Mouse (Mus musculus) olfactory bulb, adult 2 months (tissue): Measurements from ENCODE around the gene Syt6. TPM values are rescaled to one million over a fixed set of nuclear protein-coding genes. Genes with fewer than 3 reads are reported as not detected.

ENCODE experiments used
- H3K27ac ChIP-seq: fragments of 200-500 bp; 2 replicates; pipeline ENCODE4 v1.5.1; 2012; ENCODE audit warnings: low read depth, low read length; ENCODE audit not compliant: insufficient read depth
- H3K4me1 ChIP-seq: fragments of 200-500 bp; 2 replicates; pipeline ENCODE4 v1.6.1; 2012; ENCODE audit warnings: low read length; ENCODE audit not compliant: control insufficient read depth, insufficient read depth
- H3K4me3 ChIP-seq: fragments of 200-500 bp; 2 replicates; pipeline ENCODE4 v1.5.1; 2012; ENCODE audit warnings: mild to moderate bottlenecking, low read depth, low read length, moderate library complexity; ENCODE audit not compliant: insufficient read depth
- CTCF ChIP-seq: fragments of 200-500 bp; IDR thresholded peaks from 2 replicates; pipeline ENCODE4 v1.5.1; 2012; ENCODE audit warnings: low read depth, mild to moderate bottlenecking, low read length, moderate library complexity; ENCODE audit not compliant: insufficient read depth
- POLR2A ChIP-seq: fragments of 200-500 bp; IDR thresholded peaks from 2 replicates; pipeline ENCODE4 v1.6.1; 2012; ENCODE audit warnings: mild to moderate bottlenecking, low read depth, low read length, moderate library complexity; ENCODE audit not compliant: insufficient read depth
- WGBS: fragments of 180-500 bp; shearing (Covaris S2); methylation state at CpG from one replicate; pipeline ENCODE4 v1.1.7; 2018; 5-methylcytosine and 5-hydroxymethylcytosine counted together
- polyA plus RNA-seq: library from polyadenylated mRNA; stranded (reverse); fragments of >200 nt; gene quantifications from 2 replicates; pipeline ENCODE4 v1.2.4, GENCODE M21; 2012; ENCODE audit warnings: low replicate concordance; ENCODE audit not compliant: missing spikeins, insufficient read depth, insufficient read length

Syt6 gene
- polyA plus RNA-seq, 1 experiment: 104 TPM

DNA sequence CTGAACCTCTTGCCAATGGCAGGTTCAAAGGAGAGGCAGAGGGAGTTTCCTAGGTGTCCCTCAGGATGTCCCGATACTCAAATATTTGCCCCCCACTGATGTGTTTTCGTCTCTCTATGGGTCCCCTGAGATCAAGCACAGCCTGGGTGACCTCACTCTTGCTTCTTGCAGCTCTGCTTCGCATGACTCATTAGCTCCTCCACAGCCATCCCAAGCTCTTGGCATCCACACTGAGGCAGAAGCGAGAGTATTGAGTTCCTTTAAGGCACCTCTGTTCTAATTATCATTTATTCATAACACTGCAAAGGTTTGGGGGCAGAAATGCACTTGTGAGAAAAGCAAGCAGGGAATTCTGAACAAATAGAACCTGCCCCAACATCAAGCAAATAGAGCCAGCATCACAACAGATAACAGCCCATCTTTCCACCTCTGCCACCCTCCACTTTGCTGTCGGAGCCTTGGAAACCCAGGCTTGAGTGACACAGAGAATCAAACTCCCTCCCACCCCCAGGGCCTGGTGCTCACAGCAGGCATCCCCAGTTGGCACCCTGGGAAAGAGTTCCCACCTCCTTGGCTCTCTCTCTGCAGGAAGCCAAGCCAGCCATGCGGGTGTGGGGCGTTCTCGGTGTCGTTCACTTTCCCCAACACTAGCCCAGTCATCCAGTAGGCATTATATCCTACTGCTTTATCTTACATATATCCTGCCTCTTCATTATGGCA lies 37.8 kb downstream of the Syt6 start:
- peaks cover 52% of the 10 kb centered on the region for H3K4me1 ChIP-seq
- H3K4me3 ChIP-seq: no peak overlapping the region
- H3K27ac ChIP-seq: peak overlapping the region; percentile 93
- TF ChIP-seq CTCF (no peak), POLR2A (no peak)
- WGBS: 25% methylated on average over 9 of the region's 9 CpGs

DNA sequence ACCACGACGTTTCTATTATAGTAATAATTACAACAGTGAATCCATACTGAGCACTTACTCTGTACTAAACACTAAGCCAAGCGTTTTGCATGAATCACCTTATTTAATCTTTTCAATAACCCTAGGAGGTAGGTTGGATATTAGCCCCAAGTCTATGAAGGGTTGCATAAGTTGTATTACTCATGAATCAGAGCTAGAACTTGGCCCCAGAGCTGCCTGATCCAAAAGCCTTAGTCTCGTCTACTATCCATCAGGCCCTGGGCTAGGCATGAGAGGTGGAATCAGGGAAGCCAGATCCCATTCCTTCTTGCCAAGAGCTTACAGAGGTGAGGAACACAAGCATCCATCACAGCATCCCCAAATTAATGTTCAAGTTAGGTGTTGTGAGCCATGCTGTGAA lies 40.6 kb downstream of the Syt6 start:
- 29% methylated on average over 4 of the region's 4 CpGs for WGBS
- Histone ChIP-seq H3K27ac (peak overlapping the region; percentile 45; the same call in 1 of the 2 replicates), H3K4me3 (no peak overlapping the region), H3K4me1 (peaks cover 50% of the 10 kb centered on the region)
- TF ChIP-seq CTCF (no peak), POLR2A (no peak)

DNA sequence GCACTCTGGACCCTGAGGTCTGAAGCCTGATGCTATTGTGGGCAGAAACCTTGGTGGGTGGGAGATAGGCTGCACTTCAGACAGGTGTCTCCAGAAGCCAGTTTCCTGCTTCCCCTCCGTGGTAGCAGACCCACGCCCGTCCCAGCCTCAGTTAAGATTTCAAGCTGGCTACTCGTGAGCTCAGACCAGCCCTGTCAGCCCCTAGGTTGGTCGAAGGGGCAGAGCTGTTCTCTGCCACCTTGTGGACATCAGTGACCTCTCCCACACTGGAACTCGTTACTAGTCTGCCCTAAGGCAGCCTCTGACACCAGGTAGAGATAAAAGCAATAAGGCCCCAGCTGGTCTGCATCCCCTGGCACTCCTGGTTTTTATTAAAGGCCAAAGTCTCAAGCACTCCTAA lies 42.0 kb downstream of the Syt6 start:
- TF ChIP-seq POLR2A (no peak), CTCF (no peak)
- Histone ChIP-seq H3K4me3 (no peak overlapping the region), H3K27ac (no peak overlapping the region), H3K4me1 (peaks cover 47% of the 10 kb centered on the region)
- WGBS: 61% methylated on average over 6 of the region's 6 CpGs

DNA sequence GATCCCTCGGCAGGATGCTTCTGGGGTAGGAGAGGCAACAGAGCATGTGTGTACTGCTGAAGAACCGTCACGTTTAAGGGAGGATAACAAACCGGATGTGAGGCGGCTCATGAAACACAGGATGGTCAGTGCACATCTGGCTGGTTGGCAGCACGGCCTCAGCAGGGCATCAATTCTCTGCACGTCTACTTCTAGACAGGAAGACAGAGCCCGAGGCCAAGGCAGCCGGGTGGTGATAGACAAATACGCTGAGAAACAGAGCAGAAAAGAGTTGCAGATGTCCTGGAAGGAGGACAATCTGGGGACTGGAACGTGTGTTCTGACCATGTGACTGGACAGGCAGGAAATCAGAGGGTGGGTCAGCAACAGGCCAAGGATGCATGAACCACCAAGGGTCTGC lies 45.1 kb downstream of the Syt6 start:
- H3K4me1 ChIP-seq: peaks cover 30% of the 10 kb centered on the region
- no peak overlapping the region for H3K4me3 ChIP-seq
- WGBS: 66% methylated on average over 11 of the region's 11 CpGs
- H3K27ac ChIP-seq: no peak overlapping the region
- no peak for TF ChIP-seq POLR2A
- no peak for TF ChIP-seq CTCF

DNA sequence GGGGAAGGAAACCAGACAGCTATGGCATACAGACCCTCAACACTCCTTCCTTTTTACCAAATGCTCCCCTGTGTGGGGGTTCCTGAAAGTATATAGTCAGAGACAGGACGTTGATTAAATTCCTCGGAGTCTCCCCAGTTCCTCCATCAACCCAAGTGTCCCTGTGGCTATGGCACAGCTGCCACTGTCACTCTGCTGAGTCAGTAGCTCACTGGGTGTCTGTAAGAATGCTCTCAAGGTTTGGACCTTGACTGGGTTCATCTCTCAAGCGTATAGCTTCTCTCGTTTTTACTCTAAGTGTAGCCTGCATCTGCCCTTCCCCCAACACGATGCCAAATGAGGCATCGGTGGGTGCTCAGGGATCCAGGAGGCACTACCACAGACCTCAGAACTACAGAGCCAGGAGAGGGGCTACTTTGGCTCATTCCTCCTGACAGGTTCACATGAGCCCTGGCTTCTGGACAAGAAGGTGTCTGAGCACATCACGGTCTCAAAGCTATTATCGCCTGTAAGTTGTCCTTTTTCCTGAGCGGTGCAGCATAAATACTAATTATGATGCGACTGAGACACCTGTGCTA lies 49.0 kb downstream of the Syt6 start:
- H3K4me1 ChIP-seq: peaks cover 17% of the 10 kb centered on the region
- H3K4me3 ChIP-seq: no peak overlapping the region
- WGBS: 46% methylated on average over 10 of the region's 10 CpGs
- TF ChIP-seq POLR2A (no peak), CTCF (no peak)
- 0 out of 2 replicates have a peak overlapping the region, but pooled peaks have one; percentile 54 for H3K27ac ChIP-seq

DNA sequence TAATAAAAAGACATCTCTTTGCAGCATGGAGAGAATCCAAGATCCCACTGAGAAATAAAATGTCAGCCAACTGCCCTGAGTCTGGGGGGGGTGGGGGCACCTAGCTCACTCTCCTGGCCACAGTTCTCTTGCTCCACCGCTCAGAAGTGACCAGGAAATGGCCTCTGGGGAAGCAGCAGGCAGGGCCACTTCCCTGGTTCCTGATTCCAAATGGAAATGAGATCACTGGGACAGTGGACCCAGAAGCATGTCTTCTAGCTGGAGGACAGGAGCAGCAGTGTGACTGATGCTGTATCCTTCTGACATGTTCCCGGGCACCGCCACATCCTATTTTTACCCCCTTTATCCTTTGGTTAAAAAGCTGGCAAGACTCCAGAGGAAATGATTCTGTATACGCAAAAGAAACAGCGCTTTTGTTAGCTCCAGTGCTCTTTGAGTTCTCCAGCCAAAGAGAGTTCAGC lies 49.6 kb downstream of the Syt6 start:
- TF ChIP-seq CTCF (no peak), POLR2A (no peak)
- Histone ChIP-seq H3K4me1 (peaks cover 17% of the 10 kb centered on the region), H3K27ac (peak overlapping the region; percentile 39), H3K4me3 (no peak overlapping the region)
- WGBS: 18% methylated on average over 5 of the region's 5 CpGs

DNA sequence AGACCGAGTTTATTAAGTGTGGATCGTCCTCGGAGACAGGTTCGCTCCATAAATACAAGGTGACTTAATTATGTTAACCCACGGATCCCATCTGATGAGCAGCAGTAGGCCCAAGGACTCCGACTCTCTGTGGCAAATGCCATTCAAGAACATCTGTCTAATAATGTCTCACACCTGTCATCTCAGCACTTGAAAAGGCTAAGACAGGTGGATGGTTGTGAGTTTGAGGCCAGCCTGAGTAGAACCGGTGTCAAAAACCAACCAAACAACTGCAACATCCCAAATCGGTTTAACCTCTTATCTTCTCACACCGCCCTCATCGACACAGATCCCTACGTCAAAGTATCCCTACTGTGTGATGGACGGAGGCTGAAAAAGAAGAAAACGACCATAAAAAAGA lies 50.1 kb downstream of the Syt6 start:
- no peak for TF ChIP-seq CTCF
- no peak for TF ChIP-seq POLR2A
- Histone ChIP-seq H3K4me1 (peaks cover 15% of the 10 kb centered on the region), H3K4me3 (no peak overlapping the region), H3K27ac (no peak overlapping the region)
- 80% methylated on average over 13 of the region's 13 CpGs for WGBS

DNA sequence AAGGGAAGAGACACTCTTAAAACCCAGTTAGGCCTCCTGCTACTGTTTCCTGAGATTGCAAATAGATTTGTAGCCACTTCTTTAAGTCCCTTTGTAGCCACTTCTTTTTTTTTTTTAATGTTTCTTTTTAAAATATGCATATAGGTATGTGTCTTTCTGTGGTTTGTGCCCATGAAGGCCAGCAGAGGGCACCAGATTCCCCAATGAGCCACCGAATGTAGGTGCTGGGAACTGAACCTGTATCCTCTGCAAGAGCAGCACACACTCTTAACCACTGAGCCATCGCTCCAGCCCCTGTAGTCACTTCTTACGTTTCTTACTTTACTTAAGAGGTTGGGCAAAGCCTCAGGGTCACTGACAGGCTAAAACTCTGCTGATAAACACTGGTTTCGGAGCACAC lies 51.5 kb downstream of the Syt6 start:
- WGBS: 97% methylated on average over 4 of the region's 4 CpGs
- TF ChIP-seq CTCF (no peak), POLR2A (no peak)
- Histone ChIP-seq H3K4me3 (no peak overlapping the region), H3K4me1 (peaks cover 19% of the 10 kb centered on the region), H3K27ac (no peak overlapping the region)

DNA sequence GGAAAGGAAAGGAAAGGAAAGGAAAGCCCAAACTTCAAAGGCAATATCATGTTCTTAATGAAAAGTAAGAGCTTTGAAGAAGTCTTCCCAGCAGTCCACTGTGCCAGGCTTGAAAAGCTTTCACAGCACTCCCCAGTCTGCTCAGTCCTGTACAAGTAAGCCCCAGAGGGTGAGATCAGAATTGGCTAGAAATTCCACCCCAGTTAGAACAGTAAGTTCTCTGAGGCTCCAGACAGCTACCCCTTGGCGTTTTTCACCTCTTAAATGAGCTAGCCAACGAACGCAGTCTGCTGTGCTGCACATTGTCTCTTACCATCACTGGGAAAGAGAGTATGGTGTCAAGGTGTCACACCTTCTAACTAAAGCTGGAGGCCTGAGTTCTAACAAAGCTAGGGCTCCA lies 52.6 kb downstream of the Syt6 start:
- no peak overlapping the region for H3K27ac ChIP-seq
- TF ChIP-seq POLR2A (no peak), CTCF (no peak)
- WGBS: 65% methylated on average over 3 of the region's 3 CpGs
- no peak overlapping the region for H3K4me3 ChIP-seq
- peaks cover 22% of the 10 kb centered on the region for H3K4me1 ChIP-seq

DNA sequence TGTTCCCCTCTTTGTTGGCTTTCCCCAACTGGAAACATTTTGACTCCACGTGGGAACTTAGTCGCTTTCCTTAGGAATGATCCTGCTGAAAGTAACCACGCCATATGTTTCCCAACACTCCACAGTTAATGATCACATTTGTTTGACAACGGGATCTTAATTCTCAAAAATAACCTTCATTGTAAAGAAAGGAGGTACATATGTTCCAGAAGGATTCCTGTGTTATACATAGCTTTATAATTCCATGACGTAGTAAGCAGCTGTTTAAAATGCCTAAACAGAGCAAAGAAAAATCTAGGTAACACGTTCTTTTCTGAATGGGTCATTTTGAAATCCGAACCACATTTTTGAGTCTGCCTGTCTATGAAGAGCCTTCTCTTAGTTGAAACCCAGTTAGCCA lies 58.1 kb downstream of the Syt6 start:
- no peak overlapping the region for H3K4me3 ChIP-seq
- H3K4me1 ChIP-seq: peaks cover 13% of the 10 kb centered on the region
- no peak overlapping the region for H3K27ac ChIP-seq
- WGBS: 77% methylated on average over 7 of the region's 7 CpGs
- no peak for TF ChIP-seq POLR2A
- TF ChIP-seq CTCF: no peak
